ENCODE assay signal across 8 mouse cellular contexts in the genomic region with DNA sequence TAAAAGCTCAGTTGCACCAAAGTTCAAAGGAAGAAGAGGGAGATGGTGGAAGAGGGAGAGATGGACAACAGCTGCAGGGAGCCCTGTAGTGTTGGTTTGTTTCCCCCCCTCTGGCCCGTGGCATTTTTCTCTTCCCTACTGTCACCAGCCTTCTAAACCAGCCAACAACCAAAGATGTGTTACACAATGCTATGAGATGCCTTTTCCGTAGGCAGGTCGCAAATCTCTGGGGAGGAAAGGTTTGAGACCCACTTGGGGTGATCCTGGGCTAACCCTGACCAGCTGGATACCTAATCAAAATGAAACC. TPM values are rescaled to one million over a fixed set of nuclear protein-coding genes. Genes with fewer than 3 reads are reported as not detected.
DNase-seq lines count a peak whose midpoint lies in the region; ATAC-seq and TF ChIP-seq lines count a peak whose summit lies in the region.

No protein-coding gene starts in this region.

- peak overlapping the region; percentile 93 for H3K9ac ChIP-seq in liver, adult 2 months (ENCODE audit: low read depth, low read length)
- peak overlapping the region; percentile 77 for H3K9ac ChIP-seq in embryonic facial prominence, embryonic 12.5 days
- H3K9ac ChIP-seq in intestine, embryonic 16.5 days (ENCODE audit: low read depth, low read length) = peak overlapping the region; percentile 74
- H3K9ac ChIP-seq in neural tube, embryonic 13.5 days = peak overlapping the region; percentile 85

- no peaks in the 10 kb centered on the region for H3K27me3 ChIP-seq in liver, adult 2 months (ENCODE audit: control insufficient read depth, insufficient read depth, low read length)
- no peaks in the 10 kb centered on the region for H3K27me3 ChIP-seq in embryonic facial prominence, embryonic 12.5 days
- H3K27me3 ChIP-seq in intestine, embryonic 16.5 days (replicated peaks; ENCODE audit: control insufficient read depth, insufficient read depth, low read length) = no peaks in the 10 kb centered on the region
- H3K27me3 ChIP-seq in neural tube, embryonic 13.5 days = no peaks in the 10 kb centered on the region

- DNase-seq in liver, adult 2 months (ENCODE audit: extremely low read depth, low read depth, low spot score) = peak; percentile 33
- no peak for DNase-seq in liver
- no peak for DNase-seq in right cerebral cortex, adult 2 months (ENCODE audit: low spot score in 2 of 2)
- DNase-seq in urinary bladder, postnatal 14 days (ENCODE audit: low spot score) = no peak
- DNase-seq in thymus, postnatal 36 days = no peak

- TF ChIP-seq POLR2A in liver, adult 2 months (IDR thresholded peaks at IDR 0.05; ENCODE audit: extremely low read depth, insufficient read depth, low read length) = no peak

- peaks cover 15% of the 10 kb centered on the region for H3K36me3 ChIP-seq in liver, adult 2 months (ENCODE audit: control insufficient read depth, insufficient read depth, low read length)
- peaks cover 4% of the 10 kb centered on the region; the same call in 1 of the 2 replicates for H3K36me3 ChIP-seq in embryonic facial prominence, embryonic 12.5 days
- no peaks in the 10 kb centered on the region for H3K36me3 ChIP-seq in intestine, embryonic 16.5 days (ENCODE audit: control insufficient read depth, insufficient read depth, low read length)
- peaks cover 14% of the 10 kb centered on the region for H3K36me3 ChIP-seq in neural tube, embryonic 13.5 days

- peak overlapping the region; percentile 95 for H3K4me3 ChIP-seq in liver, adult 2 months (ENCODE audit: insufficient read depth, low read depth, low read length)
- peak overlapping the region; percentile 63 for H3K4me3 ChIP-seq in embryonic facial prominence, embryonic 12.5 days
- H3K4me3 ChIP-seq in intestine, embryonic 16.5 days (ENCODE audit: low read length) = peak overlapping the region; percentile 54
- peak overlapping the region; percentile 62 for H3K4me3 ChIP-seq in neural tube, embryonic 13.5 days

- H3K9me3 ChIP-seq in embryonic facial prominence, embryonic 12.5 days = no peaks in the 10 kb centered on the region
- H3K9me3 ChIP-seq in intestine, embryonic 16.5 days (ENCODE audit: control insufficient read depth, low read length) = no peaks in the 10 kb centered on the region
- no peaks in the 10 kb centered on the region for H3K9me3 ChIP-seq in neural tube, embryonic 13.5 days

- H3K27ac ChIP-seq in liver, adult 2 months (replicated peaks; ENCODE audit: insufficient read depth, low read depth, low read length) = peak overlapping the region; percentile 82
- H3K27ac ChIP-seq in embryonic facial prominence, embryonic 12.5 days = no peak overlapping the region
- H3K27ac ChIP-seq in intestine, embryonic 16.5 days (ENCODE audit: low read length) = peak overlapping the region; percentile 90
- peak overlapping the region; percentile 86; the same call in 1 of the 2 replicates for H3K27ac ChIP-seq in neural tube, embryonic 13.5 days (replicated peaks)

- no peak for TF ChIP-seq CTCF in liver, adult 2 months (IDR thresholded peaks at IDR 0.05; ENCODE audit: low read depth, low read length)

- 3% methylated on average over 3 of the region's 3 CpGs for WGBS in liver, adult 2 months
- WGBS in embryonic facial prominence, embryonic 12.5 days = 24% methylated on average over 3 of the region's 3 CpGs
- 16% methylated on average over 3 of the region's 3 CpGs for WGBS in intestine, embryonic 16.5 days
- WGBS in neural tube, embryonic 13.5 days = 32% methylated on average over 3 of the region's 3 CpGs

- peak overlapping the region; percentile 55 for H3K4me2 ChIP-seq in embryonic facial prominence, embryonic 12.5 days (replicated peaks)
- peak overlapping the region; percentile 53 for H3K4me2 ChIP-seq in intestine, embryonic 16.5 days (ENCODE audit: low read depth, low read length)
- peak overlapping the region; percentile 64 for H3K4me2 ChIP-seq in neural tube, embryonic 13.5 days

- 0 out of 2 replicates have a peak, but pooled peaks have one; percentile 1 for ATAC-seq in embryonic facial prominence, embryonic 12.5 days (ENCODE audit: insufficient number of reproducible peaks, insufficient read depth, low FRiP score, low TSS enrichment)
- ATAC-seq in intestine, embryonic 16.5 days = no peak
- ATAC-seq in neural tube, embryonic 13.5 days (ENCODE audit: low read depth) = 0 out of 2 replicates have a peak, but pooled peaks have one; percentile 5

- H3K79me2 ChIP-seq in liver, adult 2 months (ENCODE audit: control insufficient read depth, insufficient read depth, low read length) = peaks cover 8% of the 10 kb centered on the region; the same call in 1 of the 2 replicates

- H3K4me1 ChIP-seq in liver, adult 2 months (ENCODE audit: control insufficient read depth, insufficient read depth, low read length) = peaks cover 4% of the 10 kb centered on the region; the same call in 1 of the 2 replicates
- no peaks in the 10 kb centered on the region for H3K4me1 ChIP-seq in embryonic facial prominence, embryonic 12.5 days
- H3K4me1 ChIP-seq in intestine, embryonic 16.5 days (ENCODE audit: control insufficient read depth, insufficient read depth, low read length) = no peaks in the 10 kb centered on the region
- peaks cover 9% of the 10 kb centered on the region for H3K4me1 ChIP-seq in neural tube, embryonic 13.5 days (replicated peaks)

RNA-seq across cellular contexts. Expression of gene Zbtb33, which starts 0.8 kb away (rescaled TPM):
- total RNA-seq in liver, adult 2 months (2014; rRNA removed) = 15.8 and 17.6 TPM in 2 replicates
- polyA plus RNA-seq in liver, adult 2 months (2012; rRNA removed) = 2.4 and 2.8 TPM in 2 replicates
- 4.1 and 5.1 TPM in 2 replicates for polyA plus RNA-seq in embryonic facial prominence, embryonic 12.5 days (2016; fragmentation: Nextera tagmentation; extraction: Ambion mirVana)
- polyA plus RNA-seq in intestine, embryonic 16.5 days (2015; fragmentation: Nextera tagmentation; extraction: Ambion mirVana) = 2.7 and 3.1 TPM in 2 replicates
- 5.1 and 6.8 TPM in 2 replicates for polyA plus RNA-seq in neural tube, embryonic 13.5 days (2015; fragmentation: Nextera tagmentation; extraction: Ambion mirVana)
